Comparison of ENCODE assay signal across 13 mouse cellular contexts in genomic region chr10:110878641-110879040, GRCm38 (mm10). TPM values are rescaled to one million over a fixed set of nuclear protein-coding genes. Genes with fewer than 3 reads are reported as not detected.
A peak's percentile ranks its signal among the peaks of the same experiment; 100 is the strongest.
DNase-seq lines count a peak whose midpoint lies in the region; ATAC-seq and TF ChIP-seq lines count a peak whose summit lies in the region.
"Had no signal": no experiment of that assay in that cellular context is flagged by ENCODE, and none has a peak within 500 bp of the region (broad histone marks: within the 10 kb centered on the region; RNA-seq: fewer than 3 reads in every experiment).

No protein-coding gene starts in this region.

- H3K9me3 ChIP-seq in lung, embryonic 14.5 days (ENCODE audit: low read depth, low read length), result no peaks in the 10 kb centered on the region
- no peaks in the 10 kb centered on the region for H3K9me3 ChIP-seq in forebrain, postnatal 0 days (ENCODE audit: low read length)
- H3K9me3 ChIP-seq: neural tube, embryonic 12.5 days had no signal

- no peak overlapping the region; the same call in 1 of the 2 replicates for H3K4me2 ChIP-seq in lung, embryonic 14.5 days
- no peak overlapping the region for H3K4me2 ChIP-seq in forebrain, postnatal 0 days (ENCODE audit: low read depth)
- H3K4me2 ChIP-seq: hindbrain, embryonic 14.5 days; neural tube, embryonic 12.5 days had no signal

- peaks cover 16% of the 10 kb centered on the region for H3K4me1 ChIP-seq in lung, embryonic 14.5 days (ENCODE audit: insufficient read depth)
- H3K4me1 ChIP-seq in forebrain, postnatal 0 days (ENCODE audit: insufficient read depth), result no peaks in the 10 kb centered on the region

- H3K4me3 ChIP-seq in gastrocnemius, adult 2 months, result no peak overlapping the region
- H3K4me3 ChIP-seq in lung, embryonic 14.5 days (ENCODE audit: low read depth, low read length), result no peak overlapping the region
- no peak overlapping the region for H3K4me3 ChIP-seq in forebrain, postnatal 0 days (ENCODE audit: low read depth, low read length)
- H3K4me3 ChIP-seq: layer of hippocampus, adult 2 months; neural tube, embryonic 12.5 days had no signal

- H3K27me3 ChIP-seq in lung, embryonic 14.5 days (ENCODE audit: insufficient read depth, low read length), result no peaks in the 10 kb centered on the region
- H3K27me3 ChIP-seq in forebrain, postnatal 0 days (ENCODE audit: insufficient read depth, low read length), result no peaks in the 10 kb centered on the region
- H3K27me3 ChIP-seq: neural tube, embryonic 12.5 days had no signal

- no peak for TF ChIP-seq CTCF in gastrocnemius, adult 2 months (IDR thresholded peaks at IDR 0.05)
- no peak for TF ChIP-seq CTCF in lung, embryonic 14.5 days (IDR thresholded peaks at IDR 0.05; ENCODE audit: low read depth)
- TF ChIP-seq CTCF in forebrain, postnatal 0 days (IDR thresholded peaks at IDR 0.05; ENCODE audit: low read depth), result no peak

- intact Hi-C loops in gastrocnemius, adult 2 months (cut with DNase I), result no loop called here

- no peak for ATAC-seq in lung, embryonic 14.5 days (ENCODE audit: insufficient read depth)
- no peak for ATAC-seq in forebrain, postnatal 0 days

- no peaks in the 10 kb centered on the region for H3K36me3 ChIP-seq in lung, embryonic 14.5 days (ENCODE audit: insufficient read depth)
- H3K36me3 ChIP-seq in forebrain, postnatal 0 days (ENCODE audit: insufficient read depth), result no peaks in the 10 kb centered on the region
- H3K36me3 ChIP-seq: neural tube, embryonic 12.5 days had no signal

- H3K27ac ChIP-seq in gastrocnemius, adult 2 months, result peak overlapping the region; percentile 51; the same call in 1 of the 2 replicates
- peak overlapping the region; percentile 79 for H3K27ac ChIP-seq in lung, embryonic 14.5 days (ENCODE audit: low read depth)
- H3K27ac ChIP-seq in forebrain, postnatal 0 days (ENCODE audit: low read depth, low read length), result no peak overlapping the region
- H3K27ac ChIP-seq: hindbrain, embryonic 14.5 days; layer of hippocampus, adult 2 months; neural tube, embryonic 12.5 days had no signal

- no peak for DNase-seq in gastrocnemius, adult 2 months
- DNase-seq in gastrocnemius, postnatal 10 days, result no peak
- peak; percentile 53 for DNase-seq in lung, embryonic 14.5 days
- DNase-seq in lung, postnatal 25 days (ENCODE audit: low spot score), result no peak
- peak; percentile 43 for DNase-seq in embryo, embryonic 11 days
- peak; percentile 29 for DNase-seq in lung, postnatal 36 days
- DNase-seq in spleen, postnatal 10 days (ENCODE audit: low spot score in 2 of 2), result no peak
- DNase-seq in forebrain, postnatal 0 days, result no peak
- DNase-seq: cerebellum, adult 2 months; thymus, adult 2 months had no signal

- 18% methylated on average over 5 of the region's 5 CpGs for whole genome bisulfite sequencing in lung, embryonic 14.5 days
- WGBS in forebrain, postnatal 0 days, result 46% methylated on average over 5 of the region's 5 CpGs

- no peak overlapping the region for H3K9ac ChIP-seq in lung, embryonic 14.5 days
- H3K9ac ChIP-seq in forebrain, postnatal 0 days, result no peak overlapping the region
- H3K9ac ChIP-seq: hindbrain, embryonic 14.5 days; neural tube, embryonic 12.5 days had no signal

RNA-seq across cellular contexts. Expression of gene Csrp2, which starts 40.9 kb away (rescaled TPM):
- total RNA-seq in gastrocnemius, adult 2 months (2021), result 1 to 10 TPM; 4.1 to 6.2 TPM
- 10 to 100 TPM; 39.6 to 43.8 TPM for total RNA-seq in gastrocnemius, postnatal 10 days (2021)
- polyA plus RNA-seq in lung, embryonic 14.5 days (2014; fragmentation: Nextera tagmentation; extraction: Ambion mirVana), result 154 and 172 TPM in 2 replicates
- total RNA-seq in forebrain, postnatal 0 days (2014; rRNA removed), result 147 and 199 TPM in 2 replicates
- 128 and 164 TPM in 2 replicates for polyA plus RNA-seq in forebrain, postnatal 0 days (2015; fragmentation: Nextera tagmentation; extraction: Ambion mirVana)

Comparison
In these comparisons a context has a peak if more than half of its experiments do, and no peak if none do; other contexts are left out.
1. DNase-seq: peak in lung, embryonic 14.5 days (single experiment), embryo, embryonic 11 days (single experiment) and lung, postnatal 36 days (single experiment); none in gastrocnemius, adult 2 months (single experiment), gastrocnemius, postnatal 10 days (single experiment), lung, postnatal 25 days (single experiment), spleen, postnatal 10 days (0 of 2) and forebrain, postnatal 0 days (single experiment).
2. RNA of gene Csrp2, which starts 40.9 kb away (total RNA-seq): 147 to 199 TPM in forebrain, postnatal 0 days and 39.6 to 43.8 TPM in gastrocnemius, postnatal 10 days; 4.1 to 6.2 TPM in gastrocnemius, adult 2 months; every median in the first group is over 4 times any median in the second.